Mouse (Mus musculus) heart, embryonic 10.5 days (tissue): Measurements from ENCODE around the gene Mrgpra1. TPM values are rescaled to one million over a fixed set of nuclear protein-coding genes. Genes with fewer than 3 reads are reported as not detected.
"Not testable (repeated sequence)": the region's sequence is repeated elsewhere in the genome, so short reads cannot be mapped to it uniquely, and the experiment has no call there.

Experiments
- DNase-seq: peaks from one replicate; pipeline ENCODE4 v3.0.0-alpha.2; 2017; ENCODE audit warnings: low spot score
- H3K27ac ChIP-seq: fragments of 300-500 bp; sonication (generic); 2 replicates; pipeline ENCODE4 v1.5.1; 2016; ENCODE audit warnings: mild to moderate bottlenecking
- H3K27me3 ChIP-seq: fragments of 300-500 bp; sonication (generic); 2 replicates; pipeline ENCODE4 v1.6.1; 2016; ENCODE audit warnings: mild to moderate bottlenecking; ENCODE audit not compliant: poor library complexity, insufficient read depth, severe bottlenecking
- H3K36me3 ChIP-seq: fragments of 300-500 bp; sonication (generic); 2 replicates; pipeline ENCODE4 v1.6.1; 2016; ENCODE audit warnings: mild to moderate bottlenecking, moderate library complexity
- H3K4me1 ChIP-seq: fragments of 300-500 bp; sonication (generic); 2 replicates; pipeline ENCODE4 v1.6.1; 2016; ENCODE audit warnings: mild to moderate bottlenecking
- H3K4me3 ChIP-seq: fragments of 300-500 bp; sonication (generic); 2 replicates; pipeline ENCODE4 v1.5.1; 2016; ENCODE audit warnings: mild to moderate bottlenecking, moderate library complexity
- H3K9me3 ChIP-seq: fragments of 300-500 bp; sonication (generic); 2 replicates; pipeline ENCODE4 v1.6.1; 2016; ENCODE audit warnings: mild to moderate bottlenecking, moderate library complexity
- whole genome bisulfite sequencing: fragments of 180-500 bp; shearing (Covaris S2); methylation state at CpG from one replicate; pipeline ENCODE4 v1.1.7; 2016; 5-methylcytosine and 5-hydroxymethylcytosine counted together
- polyA plus RNA-seq: library from polyadenylated mRNA; unstranded; fragments of >200 nt; fragmentation: Nextera tagmentation; extraction: Ambion mirVana; gene quantifications from 2 replicates; pipeline ENCODE4 v1.2.1, GENCODE M21; 2016

Mrgpra1 gene
- not detected in 2 replicates for polyA plus RNA-seq

DNA sequence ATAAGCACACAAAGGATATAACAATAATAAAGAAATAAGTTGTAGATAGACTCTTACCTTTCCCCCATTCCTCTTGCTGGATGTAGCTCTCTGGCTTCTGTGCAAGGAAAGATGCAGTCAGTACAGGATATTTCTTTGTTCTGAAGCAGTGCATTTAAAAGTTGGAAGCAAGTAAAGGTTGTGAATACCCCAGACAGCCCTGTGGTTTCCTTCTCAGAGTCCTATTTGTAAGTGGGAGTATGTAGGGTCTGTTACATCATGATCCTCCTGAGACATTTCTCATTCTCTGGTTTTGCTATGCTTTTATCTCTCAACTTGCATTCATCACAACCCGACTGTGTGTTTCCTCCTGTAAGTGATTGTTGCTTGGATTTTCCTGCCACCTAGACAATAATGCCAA lies at the start of gene Mrgpra1:
Gene Mrgpra1, minus strand, starts transcription at position 101 of the 400 bp plus-strand sequence.
- H3K36me3 ChIP-seq, result no peaks in the 10 kb centered on the region
- no peaks in the 10 kb centered on the region for H3K4me1 ChIP-seq
- 75% methylated on average over 1 of the region's 1 CpGs for WGBS
- H3K9me3 ChIP-seq, result peaks cover 19% of the 10 kb centered on the region
- DNase-seq, result no peak
- no peak within 1 kb of the TSS for H3K27ac ChIP-seq
- no peak within 1 kb of the TSS for H3K4me3 ChIP-seq
- no peaks in the 10 kb centered on the region for H3K27me3 ChIP-seq

DNA sequence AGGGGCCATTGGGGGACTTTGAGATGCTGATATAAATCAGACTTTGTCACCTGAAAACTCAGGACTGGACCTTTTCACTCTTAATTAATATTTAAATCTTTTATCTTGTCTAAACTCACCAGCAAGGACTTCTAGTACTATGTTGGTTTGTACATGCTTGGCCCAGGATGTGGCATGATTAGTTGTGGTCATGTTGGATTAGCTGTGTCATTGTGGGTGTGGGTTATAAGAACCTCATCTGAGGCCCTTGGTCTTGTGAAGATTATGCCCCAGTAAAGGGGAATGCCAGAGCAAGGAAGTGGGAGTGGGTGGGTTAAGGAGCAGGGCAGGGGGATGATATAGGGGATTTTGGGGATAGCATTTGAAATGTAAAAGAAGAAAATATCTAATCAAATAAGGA lies 47.1 kb upstream of the Mrgpra1 start:
- Histone ChIP-seq H3K36me3 (no peaks in the 10 kb centered on the region), H3K4me3 (no peak overlapping the region), H3K9me3 (peaks cover 9% of the 10 kb centered on the region; the same call in 1 of the 2 replicates), H3K27ac (no peak overlapping the region), H3K27me3 (no peaks in the 10 kb centered on the region), H3K4me1 (no peaks in the 10 kb centered on the region)
- DNase-seq, result no peak

DNA sequence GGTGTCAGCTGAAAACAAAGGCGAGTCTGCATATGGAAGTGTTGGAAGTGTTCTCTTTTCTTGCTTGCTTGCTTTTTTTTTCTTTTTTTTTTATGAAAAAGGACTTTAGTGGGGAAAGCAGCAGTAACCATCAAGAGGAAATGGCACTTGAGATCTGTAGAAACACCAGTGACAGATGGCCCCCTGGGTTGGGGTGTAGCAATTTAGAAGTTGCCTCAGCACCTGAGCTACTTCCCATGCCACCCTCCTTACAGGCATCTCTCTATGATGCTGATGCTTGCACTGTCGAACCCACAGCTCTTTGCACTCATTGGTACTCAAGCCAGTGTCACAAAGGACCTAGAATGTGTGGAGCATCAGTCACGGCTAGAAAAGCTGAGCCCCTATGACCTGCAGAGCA lies 5.6 kb downstream of the Mrgpra1 start:
- no peak overlapping the region for H3K27ac ChIP-seq
- no peaks in the 10 kb centered on the region for H3K36me3 ChIP-seq
- DNase-seq, result no peak
- peaks cover 3% of the 10 kb centered on the region; the same call in 1 of the 2 replicates for H3K9me3 ChIP-seq
- no peaks in the 10 kb centered on the region for H3K27me3 ChIP-seq
- 77% methylated on average over 3 of the region's 3 CpGs for WGBS
- H3K4me3 ChIP-seq, result no peak overlapping the region
- H3K4me1 ChIP-seq, result no peaks in the 10 kb centered on the region

DNA sequence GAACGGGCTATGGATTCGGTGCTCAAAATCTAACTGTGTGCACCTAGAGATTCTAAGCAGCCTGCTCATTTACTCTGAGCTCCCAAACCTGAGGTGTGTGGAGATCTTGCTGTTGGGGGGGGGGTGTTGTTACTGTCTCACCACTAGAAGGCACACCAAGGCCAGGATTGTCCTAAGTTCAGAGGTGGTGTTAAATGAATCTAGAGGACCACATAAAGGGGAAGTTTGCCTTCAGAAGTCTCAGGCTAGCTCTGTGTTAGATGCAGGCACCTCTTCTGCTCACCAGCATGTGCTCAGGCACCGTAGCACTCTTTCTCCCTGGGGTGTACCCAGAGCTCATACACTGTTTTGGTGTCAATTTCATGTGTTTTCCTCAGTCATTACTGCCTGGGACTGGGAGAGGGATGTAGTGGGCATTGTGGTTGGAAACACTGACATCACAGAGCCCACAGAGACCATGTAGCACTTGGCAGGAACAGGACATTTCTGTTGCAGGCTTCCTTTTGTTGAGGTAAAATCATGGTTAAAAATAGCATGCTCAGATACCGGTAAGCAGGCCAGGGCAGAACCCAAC lies 8.0 kb downstream of the Mrgpra1 start:
- Histone ChIP-seq H3K36me3 (no peaks in the 10 kb centered on the region), H3K9me3 (no peaks in the 10 kb centered on the region; the same call in 1 of the 2 replicates), H3K4me3 (no peak overlapping the region), H3K27me3 (no peaks in the 10 kb centered on the region), H3K27ac (no peak overlapping the region), H3K4me1 (no peaks in the 10 kb centered on the region)
- no peak for DNase-seq
- 82% methylated on average over 4 of the region's 4 CpGs for WGBS

DNA sequence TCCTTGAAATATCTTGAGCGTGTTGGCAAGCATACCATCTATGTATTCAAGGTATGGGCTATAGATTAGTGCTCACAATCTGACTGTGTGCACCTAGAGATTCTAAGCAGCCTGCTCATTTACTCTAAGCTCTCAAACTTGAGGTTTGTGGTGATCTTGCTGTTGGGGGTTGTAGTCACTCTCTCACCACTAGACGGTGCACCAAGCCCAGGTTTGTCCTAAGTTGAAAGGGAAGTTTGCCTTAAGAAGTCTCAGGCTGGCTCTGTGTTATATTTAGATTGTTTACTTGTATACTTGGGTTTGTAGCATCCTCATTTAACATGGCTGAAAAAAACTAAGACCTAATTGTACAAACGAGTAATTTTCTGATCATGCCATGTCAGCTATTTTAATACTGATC lies 12.2 kb downstream of the Mrgpra1 start:
- not testable (repeated sequence) for H3K36me3 ChIP-seq, DNase-seq, H3K4me1 ChIP-seq

GRCm38 (mm10) chr7:47341389-47341788 lies 12.7 kb downstream of the Mrgpra1 start:
- DNase-seq, H3K9me3 ChIP-seq, H3K27me3 ChIP-seq, H3K27ac ChIP-seq, H3K36me3 ChIP-seq, H3K4me3 ChIP-seq, H3K4me1 ChIP-seq: not testable (repeated sequence)
- WGBS, result 60% methylated on average over 3 of the region's 3 CpGs

More for the DNA sequence above, 12.2 kb downstream of the Mrgpra1 start:
- not testable (repeated sequence) for H3K27me3 ChIP-seq, H3K4me3 ChIP-seq, H3K9me3 ChIP-seq, H3K27ac ChIP-seq
- 75% methylated on average over 3 of the region's 3 CpGs for WGBS

- Histone ChIP-seq H3K27me3 (no peaks in the 10 kb centered on the region), H3K4me3 (no peak overlapping the region), H3K9me3 (peaks cover 14% of the 10 kb centered on the region; the same call in 1 of the 2 replicates), H3K4me1 (no peaks in the 10 kb centered on the region), H3K27ac (no peak overlapping the region), H3K36me3 (no peaks in the 10 kb centered on the region)
- DNase-seq, result no peak
- WGBS, result 63% methylated on average over 1 of the region's 1 CpGs
Measured at GRCm38 (mm10) chr7:47318299-47318698, 35.7 kb downstream of the Mrgpra1 start.

DNA sequence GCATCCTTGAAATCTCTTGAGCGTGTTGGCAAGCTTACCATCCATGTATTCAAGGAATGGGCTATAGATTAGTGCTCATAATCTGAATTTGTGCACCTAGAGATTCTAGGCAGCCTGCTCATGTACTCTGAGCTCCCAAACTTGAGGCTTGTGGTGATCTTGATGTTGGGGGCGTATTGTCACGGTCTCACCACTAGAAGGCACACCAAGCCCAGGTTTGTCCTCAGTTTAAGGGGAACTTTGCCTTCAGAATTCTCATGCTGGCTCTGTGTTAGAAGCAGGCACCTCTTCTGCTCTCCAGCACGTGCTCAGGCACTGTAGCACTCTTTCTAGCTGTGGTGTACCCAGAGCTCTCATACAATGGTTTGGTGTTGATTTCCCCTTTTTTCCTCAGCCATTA lies 41.8 kb downstream of the Mrgpra1 start:
- no peak overlapping the region for H3K4me3 ChIP-seq
- no peak overlapping the region for H3K27ac ChIP-seq
- no peaks in the 10 kb centered on the region for H3K4me1 ChIP-seq
- DNase-seq, result no peak
- no peaks in the 10 kb centered on the region for H3K27me3 ChIP-seq
- 30% methylated on average over 4 of the region's 4 CpGs for WGBS
- H3K36me3 ChIP-seq, result no peaks in the 10 kb centered on the region
- H3K9me3 ChIP-seq, result peaks cover 14% of the 10 kb centered on the region; the same call in 1 of the 2 replicates

- H3K9me3 ChIP-seq, result peaks cover 15% of the 10 kb centered on the region; the same call in 1 of the 2 replicates
- no peaks in the 10 kb centered on the region for H3K27me3 ChIP-seq
- no peak for DNase-seq
Measured at GRCm38 (mm10) chr7:47309855-47310254, 44.2 kb downstream of the Mrgpra1 start.

DNA sequence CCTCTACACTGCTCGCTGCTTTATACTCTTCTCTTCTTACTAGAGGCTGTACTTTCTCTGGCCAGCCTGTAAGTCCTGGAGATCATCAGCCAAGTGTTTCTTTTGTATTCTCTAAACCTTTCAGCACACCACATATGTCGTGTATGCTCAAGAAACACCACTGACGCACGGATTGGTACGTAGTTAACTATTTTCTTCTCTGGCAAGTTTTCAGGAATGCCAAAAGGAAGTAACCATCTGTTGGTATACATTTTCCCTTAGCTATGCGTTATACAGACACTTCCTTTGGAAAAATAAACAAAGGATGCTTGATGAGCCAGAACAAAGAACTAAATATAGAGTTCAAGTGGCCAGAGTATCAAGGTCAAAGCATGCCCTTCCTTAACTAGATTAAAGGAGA lies 49.4 kb downstream of the Mrgpra1 start:
- H3K27me3 ChIP-seq, H3K27ac ChIP-seq, H3K36me3 ChIP-seq, H3K4me3 ChIP-seq, DNase-seq, H3K4me1 ChIP-seq, H3K9me3 ChIP-seq: not testable (repeated sequence)
- 67% methylated on average over 5 of the region's 6 CpGs for WGBS

More at GRCm38 (mm10) chr7:47309855-47310254, 44.2 kb downstream of the Mrgpra1 start:
- 88% methylated on average over 10 of the region's 10 CpGs for WGBS
- Histone ChIP-seq H3K27ac (no peak overlapping the region), H3K4me3 (no peak overlapping the region), H3K4me1 (no peaks in the 10 kb centered on the region), H3K36me3 (no peaks in the 10 kb centered on the region)

DNA sequence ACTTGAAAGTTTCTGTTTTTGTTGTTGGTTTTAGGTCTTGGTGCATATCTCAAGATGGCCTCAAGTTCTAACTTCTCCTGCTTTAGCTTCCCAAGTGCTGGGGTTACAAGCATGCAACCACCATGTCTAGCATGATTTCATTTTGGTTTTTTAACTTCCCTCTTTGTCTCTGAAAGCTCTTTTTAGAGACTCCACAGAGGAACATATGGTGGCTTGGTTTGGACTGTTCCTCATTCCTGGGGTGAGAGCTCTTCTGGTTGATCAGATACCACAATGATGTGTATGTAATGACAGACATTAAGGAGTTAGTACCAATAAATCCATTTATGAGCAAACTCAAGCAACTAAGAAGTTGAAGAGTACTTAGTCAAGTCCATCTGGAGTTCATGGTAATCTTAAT lies 54.4 kb downstream of the Mrgpra1 start:
- H3K4me1 ChIP-seq, H3K9me3 ChIP-seq, DNase-seq, H3K4me3 ChIP-seq, H3K27me3 ChIP-seq, H3K27ac ChIP-seq, H3K36me3 ChIP-seq: not testable (repeated sequence)

Other genes with a start within 250 kb of the Mrgpra1 start
- 0.26 TPM in 1 of 2 replicates, not detected in the other for gene Ptpn5, start 220.6 kb downstream of the Mrgpra1 start, polyA plus RNA-seq
- not detected in 2 replicates for gene Mrgpra6, start 149.3 kb downstream of the Mrgpra1 start, polyA plus RNA-seq
- gene Mrgpra9, start 101.4 kb downstream of the Mrgpra1 start, polyA plus RNA-seq, result not detected in 2 replicates
- gene Mrgpra2a, start 97.9 kb upstream of the Mrgpra1 start, polyA plus RNA-seq, result not detected in 2 replicates
- not detected in 2 replicates for gene Mrgpra2b, start 174.6 kb upstream of the Mrgpra1 start, polyA plus RNA-seq
- not detected in 2 replicates for gene Mrgpra3, start 247.1 kb upstream of the Mrgpra1 start, polyA plus RNA-seq